Mouse (Mus musculus): ENCODE data around the gene Ndufv3. TPM values are rescaled to one million over a fixed set of nuclear protein-coding genes. Genes with fewer than 3 reads are reported as not detected.

Ndufv3 gene
- polyA plus RNA-seq (2014; fragmentation: Nextera tagmentation; extraction: Ambion mirVana), result 386 and 427 TPM in 2 replicates

DNA sequence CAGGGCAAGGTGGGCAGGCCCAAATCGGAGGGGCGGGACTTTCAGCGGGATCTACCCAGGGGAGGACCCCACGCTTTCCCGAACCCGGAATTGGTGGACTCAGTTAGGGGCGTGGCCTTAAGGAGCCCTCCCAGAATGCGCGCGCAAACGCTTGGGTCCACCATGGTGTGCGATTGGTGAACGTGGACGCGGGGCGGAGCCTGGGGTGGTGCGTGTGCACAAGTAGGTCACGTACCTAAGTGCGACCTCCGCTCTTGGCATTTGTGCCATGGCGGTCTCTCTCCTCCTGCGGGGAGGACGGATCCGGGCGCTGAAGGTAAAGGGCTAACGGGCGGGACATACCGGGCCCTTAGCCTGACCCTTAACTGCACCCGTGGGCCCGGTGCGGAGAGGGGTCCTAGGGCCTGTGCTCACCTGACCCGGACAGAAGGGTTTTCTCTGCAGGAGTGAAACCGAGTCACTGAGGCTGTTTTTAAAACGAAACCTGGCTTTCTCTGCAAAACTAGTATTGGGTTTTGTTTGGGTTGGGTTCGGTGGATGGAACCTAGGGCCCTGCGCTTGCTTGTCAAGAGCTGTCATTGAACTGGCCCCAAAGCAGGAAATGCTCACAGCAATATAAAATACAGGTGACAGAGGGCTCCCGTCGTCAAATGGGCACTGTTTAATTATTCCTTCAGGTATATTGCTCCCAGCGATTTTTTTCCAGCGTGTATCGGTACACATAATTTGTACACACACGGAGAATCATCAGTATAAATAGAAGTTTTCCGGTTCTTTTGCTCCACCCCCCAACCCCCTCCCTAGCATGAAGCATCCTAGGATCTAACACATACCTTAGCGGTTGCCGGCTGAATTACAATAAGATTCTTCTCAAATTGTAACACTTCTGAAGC is at the start of gene Ndufv3, which contains the start of gene Wdr4:
Ndufv3 (plus strand) TSS at position 170 of the 893 bp plus-strand sequence.
Wdr4 (minus strand) TSS at position 35 of the 893 bp plus-strand sequence.
- Histone ChIP-seq H3K36me3 (ENCODE audit: control insufficient read depth, insufficient read depth, low read length) (peaks cover 23% of the 10 kb centered on the region), H3K4me3 (ENCODE audit: low read depth, low read length) (peak within 1 kb of the TSS; percentile 92), H3K27me3 (replicated peaks; ENCODE audit: control insufficient read depth, insufficient read depth, low read length) (no peaks in the 10 kb centered on the region), H3K27ac (ENCODE audit: low read depth) (peak within 1 kb of the TSS; percentile 81), H3K4me2 (ENCODE audit: low read length) (peak within 1 kb of the TSS; percentile 76), H3K9me3 (ENCODE audit: control insufficient read depth, low read length) (no peaks in the 10 kb centered on the region), H3K4me1 (replicated peaks; ENCODE audit: control insufficient read depth, insufficient read depth, low read length) (peaks cover 16% of the 10 kb centered on the region), H3K9ac (ENCODE audit: low read length) (peak within 1 kb of the TSS; percentile 74)
- ATAC-seq (replicated peaks; ENCODE audit: low FRiP score, low TSS enrichment, low read depth) (peak; percentile 97), DNase-seq (ENCODE audit: low spot score) (peak; percentile 95)
- WGBS, result under 1% methylated on average over 45 of the region's 45 CpGs

- Histone ChIP-seq H3K4me2 (ENCODE audit: low read length) (no peak overlapping the region), H3K4me3 (ENCODE audit: low read depth, low read length) (no peak overlapping the region), H3K27me3 (replicated peaks; ENCODE audit: control insufficient read depth, insufficient read depth, low read length) (no peaks in the 10 kb centered on the region), H3K9ac (ENCODE audit: low read length) (no peak overlapping the region), H3K27ac (ENCODE audit: low read depth) (no peak overlapping the region), H3K36me3 (ENCODE audit: control insufficient read depth, insufficient read depth, low read length) (peaks cover 93% of the 10 kb centered on the region), H3K9me3 (ENCODE audit: control insufficient read depth, low read length) (no peaks in the 10 kb centered on the region), H3K4me1 (replicated peaks; ENCODE audit: control insufficient read depth, insufficient read depth, low read length) (no peaks in the 10 kb centered on the region)
- no peak for ATAC-seq (replicated peaks; ENCODE audit: low FRiP score, low TSS enrichment, low read depth)
- WGBS, result 87% methylated on average over 5 of the region's 5 CpGs
- no peak for DNase-seq (ENCODE audit: low spot score)
These were observed 49.0 kb upstream of the Ndufv3 start for GRCm38 (mm10) chr17:31470766-31471418.

DNA sequence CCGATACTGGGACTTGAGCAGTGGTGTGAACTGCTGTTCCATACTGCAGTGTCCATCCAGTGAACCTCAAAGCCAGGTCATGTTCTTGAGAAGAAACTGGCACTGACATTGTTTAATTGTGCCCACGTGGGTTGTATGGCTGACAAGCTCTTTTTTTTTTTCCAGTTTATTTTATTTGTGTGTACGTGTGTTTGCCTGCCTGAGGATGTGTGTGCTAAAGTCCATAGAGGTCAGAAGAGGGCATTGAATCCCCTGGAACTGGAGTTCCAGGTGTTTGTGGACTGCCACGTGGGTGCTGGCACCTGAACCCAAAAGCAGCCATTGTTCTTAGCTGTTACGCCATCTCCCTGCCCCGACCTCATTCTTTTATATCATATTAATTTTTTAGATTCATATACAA is 45.5 kb upstream of the Ndufv3 start:
- Histone ChIP-seq H3K4me2 (ENCODE audit: low read length) (no peak overlapping the region), H3K27me3 (replicated peaks; ENCODE audit: control insufficient read depth, insufficient read depth, low read length) (no peaks in the 10 kb centered on the region), H3K4me1 (replicated peaks; ENCODE audit: control insufficient read depth, insufficient read depth, low read length) (peaks cover 3% of the 10 kb centered on the region; the same call in 1 of the 2 replicates), H3K9ac (ENCODE audit: low read length) (no peak overlapping the region), H3K4me3 (ENCODE audit: low read depth, low read length) (no peak overlapping the region), H3K27ac (ENCODE audit: low read depth) (no peak overlapping the region), H3K9me3 (ENCODE audit: control insufficient read depth, low read length) (no peaks in the 10 kb centered on the region), H3K36me3 (ENCODE audit: control insufficient read depth, insufficient read depth, low read length) (peaks cover 61% of the 10 kb centered on the region)
- DNase-seq (ENCODE audit: low spot score), result no peak
- 85% methylated on average over 6 of the region's 6 CpGs for WGBS
- no peak for ATAC-seq (replicated peaks; ENCODE audit: low FRiP score, low TSS enrichment, low read depth)

DNA sequence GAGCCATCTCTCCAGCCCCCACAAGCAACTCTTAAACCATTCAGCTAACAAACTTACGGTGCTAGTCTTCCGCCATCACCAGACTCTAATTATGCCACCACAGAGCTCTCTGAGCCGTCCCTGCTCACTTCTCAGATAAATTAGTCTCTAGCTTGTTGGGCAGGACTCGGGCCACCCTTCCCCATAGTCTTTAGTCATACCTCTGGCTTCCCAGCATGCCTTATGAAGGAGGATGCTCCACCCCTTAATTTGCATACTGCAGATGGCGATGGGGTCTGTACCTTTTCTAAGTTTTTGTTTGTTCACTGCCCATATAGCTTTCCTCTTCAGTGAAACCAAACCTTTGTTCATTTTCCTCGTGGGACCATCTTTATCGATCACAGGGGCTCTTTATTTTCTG is 41.3 kb upstream of the Ndufv3 start:
- WGBS, result 64% methylated on average over 7 of the region's 7 CpGs
- H3K4me3 ChIP-seq (ENCODE audit: low read depth, low read length), result no peak overlapping the region
- no peaks in the 10 kb centered on the region for H3K27me3 ChIP-seq (replicated peaks; ENCODE audit: control insufficient read depth, insufficient read depth, low read length)
- H3K9ac ChIP-seq (ENCODE audit: low read length), result no peak overlapping the region
- H3K4me2 ChIP-seq (ENCODE audit: low read length), result no peak overlapping the region
- peaks cover 22% of the 10 kb centered on the region for H3K36me3 ChIP-seq (ENCODE audit: control insufficient read depth, insufficient read depth, low read length)
- ATAC-seq (replicated peaks; ENCODE audit: low FRiP score, low TSS enrichment, low read depth) (no peak), DNase-seq (ENCODE audit: low spot score) (no peak)
- no peak overlapping the region for H3K27ac ChIP-seq (ENCODE audit: low read depth)
- no peaks in the 10 kb centered on the region for H3K9me3 ChIP-seq (ENCODE audit: control insufficient read depth, low read length)
- H3K4me1 ChIP-seq (replicated peaks; ENCODE audit: control insufficient read depth, insufficient read depth, low read length), result peaks cover 11% of the 10 kb centered on the region; the same call in 1 of the 2 replicates

- Histone ChIP-seq H3K9ac (ENCODE audit: low read length) (no peak overlapping the region), H3K9me3 (ENCODE audit: control insufficient read depth, low read length) (no peaks in the 10 kb centered on the region), H3K27me3 (replicated peaks; ENCODE audit: control insufficient read depth, insufficient read depth, low read length) (no peaks in the 10 kb centered on the region), H3K27ac (ENCODE audit: low read depth) (no peak overlapping the region), H3K4me2 (ENCODE audit: low read length) (no peak overlapping the region), H3K4me3 (ENCODE audit: low read depth, low read length) (no peak overlapping the region), H3K4me1 (replicated peaks; ENCODE audit: control insufficient read depth, insufficient read depth, low read length) (peaks cover 11% of the 10 kb centered on the region; the same call in 1 of the 2 replicates), H3K36me3 (ENCODE audit: control insufficient read depth, insufficient read depth, low read length) (peaks cover 15% of the 10 kb centered on the region)
- WGBS, result 29% methylated on average over 11 of the region's 11 CpGs
- peak; percentile 29; the same call in 1 of the 2 replicates for ATAC-seq (replicated peaks; ENCODE audit: low FRiP score, low TSS enrichment, low read depth)
- DNase-seq (ENCODE audit: low spot score), result no peak
These were observed 40.6 kb upstream of the Ndufv3 start for GRCm38 (mm10) chr17:31479108-31479844.

DNA sequence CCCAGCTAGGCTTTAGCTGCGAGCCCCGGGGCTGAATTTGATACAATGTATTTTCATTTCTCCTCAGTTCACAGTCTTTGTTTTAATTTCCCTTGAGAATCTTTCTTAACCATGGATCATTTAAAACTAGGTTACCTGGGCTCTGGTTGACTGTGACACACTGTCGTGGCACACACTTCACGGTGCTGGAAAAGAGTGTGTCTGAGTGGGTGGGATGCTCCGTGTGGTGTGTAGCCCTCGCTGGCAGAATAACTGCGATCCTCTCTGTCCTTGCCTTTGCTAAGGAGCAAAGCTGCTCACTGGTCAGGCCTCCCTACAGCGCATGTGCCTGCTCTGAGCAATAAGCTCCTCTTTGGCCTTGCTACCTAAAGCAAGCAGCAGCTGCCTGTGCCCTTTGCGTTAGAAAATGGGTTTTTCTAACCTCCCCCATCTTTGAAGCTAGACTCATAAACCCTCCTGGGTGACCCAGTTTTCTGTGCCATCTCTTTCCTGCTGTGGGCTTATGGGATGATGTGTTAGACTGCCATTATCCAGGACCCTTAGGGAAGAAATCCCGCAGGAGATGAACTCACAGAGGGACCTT is 33.2 kb upstream of the Ndufv3 start:
- Histone ChIP-seq H3K4me3 (ENCODE audit: low read depth, low read length) (no peak overlapping the region), H3K36me3 (ENCODE audit: control insufficient read depth, insufficient read depth, low read length) (no peaks in the 10 kb centered on the region), H3K9ac (ENCODE audit: low read length) (no peak overlapping the region), H3K4me1 (replicated peaks; ENCODE audit: control insufficient read depth, insufficient read depth, low read length) (peaks cover 8% of the 10 kb centered on the region; the same call in 1 of the 2 replicates), H3K27ac (ENCODE audit: low read depth) (no peak overlapping the region), H3K27me3 (replicated peaks; ENCODE audit: control insufficient read depth, insufficient read depth, low read length) (no peaks in the 10 kb centered on the region), H3K9me3 (ENCODE audit: control insufficient read depth, low read length) (no peaks in the 10 kb centered on the region), H3K4me2 (ENCODE audit: low read length) (no peak overlapping the region)
- DNase-seq (ENCODE audit: low spot score) (no peak), ATAC-seq (replicated peaks; ENCODE audit: low FRiP score, low TSS enrichment, low read depth) (no peak)
- WGBS, result 73% methylated on average over 10 of the region's 10 CpGs

GRCm38 (mm10) chr17:31487433-31488060 is 32.4 kb upstream of the Ndufv3 start:
- no peaks in the 10 kb centered on the region for H3K36me3 ChIP-seq (ENCODE audit: control insufficient read depth, insufficient read depth, low read length)
- no peak overlapping the region for H3K9ac ChIP-seq (ENCODE audit: low read length)
- no peaks in the 10 kb centered on the region for H3K9me3 ChIP-seq (ENCODE audit: control insufficient read depth, low read length)
- H3K27me3 ChIP-seq (replicated peaks; ENCODE audit: control insufficient read depth, insufficient read depth, low read length), result no peaks in the 10 kb centered on the region
- no peak overlapping the region for H3K4me3 ChIP-seq (ENCODE audit: low read depth, low read length)
- WGBS, result 38% methylated on average over 6 of the region's 6 CpGs
- peaks cover 2% of the 10 kb centered on the region; the same call in 1 of the 2 replicates for H3K4me1 ChIP-seq (replicated peaks; ENCODE audit: control insufficient read depth, insufficient read depth, low read length)
- no peak overlapping the region for H3K27ac ChIP-seq (ENCODE audit: low read depth)
- ATAC-seq (replicated peaks; ENCODE audit: low FRiP score, low TSS enrichment, low read depth) (peak; percentile 30; the same call in 1 of the 2 replicates), DNase-seq (ENCODE audit: low spot score) (no peak)
- H3K4me2 ChIP-seq (ENCODE audit: low read length), result no peak overlapping the region
